Mouse (Mus musculus): ENCODE data around the gene Pithd1.

DNA sequence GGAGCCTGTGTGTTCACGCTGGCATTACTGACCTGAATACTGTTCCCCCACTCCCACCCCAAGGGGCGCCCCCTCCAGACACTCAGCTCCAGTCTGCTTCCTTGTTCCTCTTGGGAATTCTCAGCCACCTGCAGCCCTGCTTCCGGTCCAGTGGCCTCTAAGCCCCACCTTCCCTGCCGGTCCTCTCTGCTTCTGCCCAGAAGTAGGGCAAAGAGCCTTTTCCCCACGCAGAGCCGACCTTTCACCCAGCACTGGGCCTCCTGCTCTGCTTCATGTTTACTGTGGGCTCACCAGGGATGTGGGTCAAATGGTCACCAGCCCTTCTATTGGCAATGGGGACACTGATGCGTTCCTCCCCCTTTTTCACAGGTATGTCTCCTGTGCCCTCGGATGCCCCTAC lies 28.7 kb downstream of the Pithd1 start:
- no peak for TF ChIP-seq POLR2A (IDR thresholded peaks at IDR 0.05; ENCODE audit: insufficient read length, low read depth)
- TF ChIP-seq POLR2AphosphoS2 (IDR thresholded peaks at IDR 0.05; ENCODE audit: insufficient read length, low read depth) = no peak
- TF ChIP-seq MYOD1 (IDR thresholded peaks at IDR 0.05; ENCODE audit: control insufficient read depth in 1 of 3, insufficient read length in 2 of 3, low read depth in 2 of 3) = no peak
- TF ChIP-seq USF1 (IDR thresholded peaks at IDR 0.05; ENCODE audit: low read depth) = no peak
- TF ChIP-seq MAX (IDR thresholded peaks at IDR 0.05; ENCODE audit: low read depth) = no peak
- no peak for TF ChIP-seq REST (IDR thresholded peaks at IDR 0.05; ENCODE audit: insufficient read depth, insufficient read length)
- TF ChIP-seq MYOG (IDR thresholded peaks at IDR 0.05; ENCODE audit: control insufficient read depth in 1 of 3, insufficient read depth in 1 of 3, insufficient read length in 2 of 3, low read depth in 2 of 3) = no peak
- no peak for TF ChIP-seq TCF3 (IDR thresholded peaks at IDR 0.05; ENCODE audit: insufficient read length, low read depth)
- no peak for TF ChIP-seq E2F4 (IDR thresholded peaks at IDR 0.05; ENCODE audit: insufficient read depth)
- no peak for TF ChIP-seq CEBPB (IDR thresholded peaks at IDR 0.05; ENCODE audit: insufficient read depth, poor library complexity, severe bottlenecking)

All from myocyte (in vitro differentiated cells).